Mouse (Mus musculus): ENCODE measurements around the gene Itga9.

DNA sequence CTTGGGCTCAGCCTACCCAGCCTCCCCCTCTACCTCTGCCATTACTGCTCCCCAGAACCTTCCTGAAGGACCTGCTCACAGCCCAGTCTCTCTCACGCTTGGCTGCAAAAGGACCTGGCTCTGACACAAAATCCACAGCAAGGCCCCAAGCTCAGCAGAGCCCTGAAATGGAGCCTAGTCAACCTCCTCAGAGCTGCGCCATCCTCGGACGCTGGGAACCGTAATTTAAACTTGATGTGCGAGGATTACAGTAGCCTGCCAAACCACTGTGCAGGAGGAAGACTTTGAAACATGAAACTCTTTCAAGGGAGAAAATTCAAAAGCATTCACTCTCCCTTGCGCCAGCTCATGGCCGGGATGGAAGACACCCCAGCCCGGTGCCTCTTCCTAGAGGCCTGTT lies 285.1 kb downstream of the Itga9 start:
- TF ChIP-seq CTCF (IDR thresholded peaks at IDR 0.05; ENCODE audit: low read depth) (no peak), EP300 (IDR thresholded peaks at IDR 0.05; ENCODE audit: low read depth) (no peak)

Data from liver, postnatal 0 days (tissue).